Mouse (Mus musculus): ENCODE measurements around the gene Pld2. TPM values are rescaled to one million over a fixed set of nuclear protein-coding genes. Genes with fewer than 3 reads are reported as not detected.
"Not testable (repeated sequence)": the region's sequence is repeated elsewhere in the genome, so short reads cannot be mapped to it uniquely, and the experiment has no call there.

The Pld2 gene
- total RNA-seq (2015; ENCODE audit: low replicate concordance) (not detected in 2 replicates), total RNA-seq (2017; ENCODE audit: low replicate concordance) (0.23 and 0.64 TPM in 2 replicates)

DNA sequence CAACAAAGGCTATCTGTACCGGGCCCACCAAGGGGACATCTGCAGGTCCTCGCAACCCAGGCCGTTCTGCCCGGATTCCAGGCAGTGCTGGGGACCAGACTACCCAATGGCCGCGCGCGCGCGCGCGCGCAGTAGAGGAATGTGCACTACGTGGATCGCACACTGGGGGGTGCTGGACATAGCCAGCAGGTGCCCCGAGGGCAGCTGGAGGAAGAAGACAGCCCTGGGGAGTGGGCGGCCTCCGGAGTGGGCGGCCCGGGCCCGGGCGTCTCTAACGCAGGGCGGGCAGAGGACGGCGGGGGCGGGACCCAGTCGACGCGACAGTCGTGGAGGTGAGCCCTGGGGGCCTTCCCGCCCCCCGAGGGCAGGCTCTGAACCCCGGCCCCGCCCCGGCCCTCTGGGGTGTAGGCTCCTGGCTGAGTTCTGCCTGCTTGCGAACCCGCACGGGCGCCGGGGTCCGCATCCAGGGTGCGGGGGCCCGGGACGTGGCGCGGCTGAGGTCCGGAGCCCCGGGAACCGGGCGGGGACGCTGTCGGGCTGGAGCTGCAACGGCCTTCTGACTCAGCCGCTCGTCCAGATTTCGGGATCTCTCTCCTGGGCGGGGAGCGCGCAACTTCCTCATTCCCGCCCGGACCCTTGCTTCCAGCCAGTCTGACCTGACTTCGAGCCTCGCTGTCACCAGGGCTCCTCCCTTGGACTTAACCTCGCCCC lies at the start of gene Pld2:
TSS of gene Pld2 (plus strand) at position 188 of the 711 bp plus-strand sequence.
- peak; percentile 48; the same call in 1 of the 2 replicates for ATAC-seq (replicated peaks; ENCODE audit: low FRiP score, poor library complexity, severe bottlenecking)

DNA sequence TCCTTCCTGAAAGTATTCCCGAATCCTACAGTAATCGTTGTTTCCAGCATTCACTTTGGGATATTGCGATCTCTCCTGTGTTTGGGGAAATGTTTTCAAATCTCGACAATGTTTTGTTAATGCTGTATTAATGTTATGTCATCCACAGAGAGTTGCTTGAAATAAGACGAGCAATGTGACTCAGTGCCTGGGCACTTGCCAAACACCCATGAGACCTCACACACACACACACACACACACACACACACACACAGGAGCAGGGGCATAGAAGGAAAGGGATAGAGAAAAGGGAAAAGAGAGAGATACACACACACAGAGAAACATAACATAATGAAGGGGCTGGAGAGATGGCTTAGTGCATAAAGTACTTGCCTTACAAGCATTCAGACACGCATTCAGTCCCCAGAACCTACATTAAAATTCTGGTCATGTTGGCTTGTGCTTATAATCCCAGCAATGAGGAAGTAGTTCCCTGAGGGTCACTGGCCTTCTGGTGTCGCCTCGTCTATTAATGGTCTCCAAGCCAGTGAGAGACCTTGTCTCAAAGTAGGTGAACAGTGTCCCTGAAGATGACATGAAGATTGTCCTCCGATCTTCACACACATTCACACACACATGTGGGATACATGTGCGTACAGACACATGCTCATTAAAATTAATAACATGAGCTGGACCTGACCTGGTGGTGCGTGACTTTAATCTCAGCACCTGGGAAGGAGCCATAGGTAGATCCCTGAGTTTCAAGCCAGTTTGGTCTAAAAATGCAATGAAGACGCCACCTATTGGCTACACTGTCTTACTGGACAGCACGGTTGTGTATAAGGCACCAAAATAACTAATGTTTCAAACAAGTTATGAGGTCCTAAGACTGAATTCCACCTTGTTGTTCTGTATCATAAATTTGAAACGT lies 40.0 kb upstream of the Pld2 start:
- no peak for ATAC-seq (replicated peaks; ENCODE audit: low FRiP score, poor library complexity, severe bottlenecking)

DNA sequence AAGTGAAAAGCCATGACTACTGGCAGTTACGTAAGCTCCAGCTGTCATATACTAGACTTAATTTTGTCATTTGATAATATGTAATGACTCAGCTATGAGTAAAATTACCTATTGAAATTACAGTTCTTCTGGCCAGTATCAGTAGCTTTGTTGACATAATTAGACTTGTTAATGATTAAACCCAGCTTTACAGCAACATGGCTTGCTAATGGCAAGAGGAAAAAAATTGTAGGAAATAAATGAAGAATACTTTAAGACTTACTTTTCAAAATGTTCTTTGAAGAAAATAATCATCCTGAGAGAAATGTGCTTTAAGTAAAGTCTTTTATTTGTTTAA lies 39.4 kb upstream of the Pld2 start:
- no peak for ATAC-seq (replicated peaks; ENCODE audit: low FRiP score, poor library complexity, severe bottlenecking)

DNA sequence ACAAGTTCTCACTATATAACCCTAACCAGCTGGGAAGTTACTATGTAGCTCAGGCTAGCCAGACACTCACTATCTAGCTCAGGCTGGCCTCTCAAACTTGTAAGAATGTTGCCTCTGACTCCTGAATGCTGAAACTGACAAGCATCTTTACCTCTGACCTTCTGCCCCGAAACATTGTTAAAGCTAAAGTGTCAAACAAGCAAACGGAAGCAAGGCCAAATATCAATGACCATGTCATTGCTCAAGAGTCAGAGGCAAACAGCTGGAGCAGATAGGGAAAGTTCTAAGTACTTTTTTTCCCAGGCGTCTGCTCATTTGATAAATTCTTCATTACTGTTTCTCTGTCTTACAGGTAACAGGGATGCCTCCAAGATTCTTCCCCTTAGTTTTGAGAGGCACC lies 37.8 kb upstream of the Pld2 start:
- no peak for ATAC-seq (replicated peaks; ENCODE audit: low FRiP score, poor library complexity, severe bottlenecking)

DNA sequence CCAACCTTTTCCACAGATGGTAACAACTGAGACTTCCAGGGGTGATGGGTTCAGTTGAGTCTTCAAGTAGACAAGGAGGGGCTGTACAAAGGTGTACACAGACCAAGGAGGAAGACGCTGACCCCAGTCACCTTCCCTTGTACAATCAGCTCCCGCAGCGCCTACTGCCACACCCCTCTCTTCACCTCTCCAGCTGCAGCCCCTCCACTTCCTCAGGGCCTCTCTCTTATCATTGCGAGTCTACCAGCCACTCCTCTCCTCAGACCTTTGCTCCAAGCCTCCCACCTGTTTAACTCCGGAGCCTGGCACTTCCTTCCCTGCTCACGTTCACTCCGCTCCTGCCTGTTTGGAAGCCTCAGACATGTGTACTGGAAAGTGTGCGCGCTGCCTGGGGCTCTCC lies 34.9 kb upstream of the Pld2 start, which contains the start of gene Tm4sf5:
TSS of gene Tm4sf5 (plus strand) at position 275 of the 400 bp plus-strand sequence.
- no peak for ATAC-seq (replicated peaks; ENCODE audit: low FRiP score, poor library complexity, severe bottlenecking)

DNA sequence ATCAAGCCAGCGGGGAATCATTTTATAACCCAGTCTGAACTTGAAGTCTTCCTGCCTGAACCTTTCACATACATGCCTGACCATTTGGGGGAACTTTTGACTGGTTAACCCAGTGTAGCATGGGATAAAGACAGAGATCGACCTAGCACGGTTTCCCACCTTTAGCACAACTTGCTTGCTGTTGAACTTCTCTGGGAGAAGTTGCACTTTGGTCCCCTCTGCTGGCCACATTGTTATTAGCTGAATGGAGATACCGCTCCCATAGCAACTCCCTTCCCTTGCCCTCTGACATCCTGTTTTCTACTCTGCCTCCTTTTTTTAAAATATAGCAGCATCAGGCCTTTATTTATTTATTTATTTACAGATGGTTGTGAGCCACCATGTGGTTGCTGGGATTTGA lies 33.5 kb upstream of the Pld2 start:
- ATAC-seq (replicated peaks; ENCODE audit: low FRiP score, poor library complexity, severe bottlenecking): no peak

DNA sequence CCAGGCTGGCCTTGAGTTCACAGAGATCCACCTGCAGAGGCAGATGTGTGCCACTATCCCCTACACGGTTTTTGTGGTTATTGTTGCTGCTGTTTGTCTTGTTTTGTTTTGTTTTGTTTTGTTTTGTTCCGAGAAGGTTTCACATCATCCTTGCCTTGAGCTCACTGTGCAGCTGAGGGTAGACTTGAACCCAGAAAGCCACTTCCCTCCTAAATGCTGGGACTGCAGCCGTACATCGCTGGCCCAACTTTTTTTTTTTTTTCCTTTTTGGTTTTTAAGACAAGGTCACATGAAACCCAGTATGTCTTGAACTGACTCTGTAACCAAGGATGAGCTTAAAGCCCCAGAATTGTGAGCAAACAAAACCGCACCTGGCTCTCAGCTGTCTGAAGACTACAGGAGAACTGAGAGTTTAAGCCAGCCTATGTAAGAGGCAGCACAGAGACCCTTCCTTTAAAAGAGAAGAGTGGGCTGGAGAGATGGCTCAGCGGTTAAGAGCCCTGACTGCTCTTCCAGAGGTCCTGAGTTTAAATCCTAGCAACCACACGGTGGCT lies 32.8 kb upstream of the Pld2 start:
- no peak for ATAC-seq (replicated peaks; ENCODE audit: low FRiP score, poor library complexity, severe bottlenecking)

DNA sequence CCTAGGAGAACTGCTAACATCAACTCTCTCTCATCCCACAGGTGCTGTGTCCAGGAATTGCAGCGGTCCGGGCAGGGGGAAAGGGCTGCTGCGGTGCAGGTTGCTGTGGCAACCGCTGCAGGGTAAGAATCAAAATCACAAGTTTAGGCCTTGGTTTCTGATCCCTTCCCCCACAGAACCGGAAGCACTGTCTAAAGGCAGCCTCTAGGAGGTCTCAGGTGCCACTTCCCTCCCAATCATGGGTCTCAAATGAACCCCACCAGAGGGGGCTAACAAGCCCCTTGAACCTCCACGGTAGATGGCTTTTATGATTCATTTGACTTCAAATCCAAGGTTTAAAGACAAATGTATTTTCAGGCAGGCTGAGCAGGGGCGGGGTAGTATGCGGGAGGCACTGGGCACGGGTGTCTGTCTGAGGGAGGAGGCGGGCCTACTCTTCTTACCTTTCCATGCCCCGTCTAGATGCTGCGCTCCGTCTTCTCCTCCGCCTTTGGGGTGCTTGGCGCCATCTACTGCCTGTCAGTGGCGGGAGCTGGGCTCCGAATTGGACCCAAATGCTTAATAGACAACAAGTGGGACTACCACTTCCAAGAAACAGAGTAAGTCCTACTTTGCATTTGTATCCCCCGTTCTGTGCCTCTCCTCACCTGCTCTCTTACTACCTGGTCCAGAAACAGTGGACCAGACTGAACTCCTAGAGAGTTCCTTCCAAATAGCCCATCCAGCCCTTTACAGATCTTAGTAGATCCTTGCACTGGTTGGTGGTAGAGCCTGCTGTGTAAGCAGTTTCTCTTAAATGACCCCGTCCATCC lies 29.9 kb upstream of the Pld2 start:
- ATAC-seq (replicated peaks; ENCODE audit: low FRiP score, poor library complexity, severe bottlenecking): no peak

DNA sequence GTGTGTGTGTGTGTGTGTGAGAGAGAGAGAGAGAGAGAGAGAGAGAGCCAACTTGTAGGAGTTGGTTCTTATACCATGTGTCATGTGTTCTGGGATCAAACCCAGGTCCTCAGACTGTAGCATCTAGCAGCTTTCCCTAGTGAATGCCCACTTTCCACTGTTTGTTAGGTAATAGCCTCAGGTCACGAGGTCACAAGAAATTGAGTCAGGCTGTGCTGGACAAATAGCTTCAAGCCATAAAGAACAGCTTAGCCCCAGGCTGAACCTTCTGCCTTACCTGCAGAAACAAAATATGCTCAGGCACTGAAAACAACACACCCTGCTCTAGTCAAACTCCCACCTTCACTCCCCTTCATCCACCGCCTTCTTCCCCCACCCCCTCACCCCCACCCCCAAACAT lies 28.6 kb upstream of the Pld2 start:
- ATAC-seq (replicated peaks; ENCODE audit: low FRiP score, poor library complexity, severe bottlenecking): no peak

DNA sequence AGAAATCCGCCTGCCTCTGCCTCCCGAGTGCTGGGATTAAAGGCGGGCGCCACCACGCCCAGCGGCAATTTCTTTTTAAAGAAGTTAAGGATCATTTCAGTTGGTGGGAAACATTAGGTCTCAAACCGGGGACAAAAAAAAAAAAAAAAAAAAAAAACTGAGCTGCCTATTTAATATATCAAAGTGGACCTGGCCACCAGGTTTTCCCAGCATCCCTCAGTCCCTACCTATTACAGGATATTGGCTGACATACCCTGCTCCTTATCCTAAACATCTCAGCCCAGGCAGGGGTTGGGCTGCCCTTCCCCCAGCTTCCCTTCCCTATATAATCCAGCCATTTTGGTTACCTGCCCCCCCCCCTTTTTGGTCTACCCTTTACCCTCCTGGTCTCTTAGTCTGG lies 28.0 kb upstream of the Pld2 start:
- no peak for ATAC-seq (replicated peaks; ENCODE audit: low FRiP score, poor library complexity, severe bottlenecking)

DNA sequence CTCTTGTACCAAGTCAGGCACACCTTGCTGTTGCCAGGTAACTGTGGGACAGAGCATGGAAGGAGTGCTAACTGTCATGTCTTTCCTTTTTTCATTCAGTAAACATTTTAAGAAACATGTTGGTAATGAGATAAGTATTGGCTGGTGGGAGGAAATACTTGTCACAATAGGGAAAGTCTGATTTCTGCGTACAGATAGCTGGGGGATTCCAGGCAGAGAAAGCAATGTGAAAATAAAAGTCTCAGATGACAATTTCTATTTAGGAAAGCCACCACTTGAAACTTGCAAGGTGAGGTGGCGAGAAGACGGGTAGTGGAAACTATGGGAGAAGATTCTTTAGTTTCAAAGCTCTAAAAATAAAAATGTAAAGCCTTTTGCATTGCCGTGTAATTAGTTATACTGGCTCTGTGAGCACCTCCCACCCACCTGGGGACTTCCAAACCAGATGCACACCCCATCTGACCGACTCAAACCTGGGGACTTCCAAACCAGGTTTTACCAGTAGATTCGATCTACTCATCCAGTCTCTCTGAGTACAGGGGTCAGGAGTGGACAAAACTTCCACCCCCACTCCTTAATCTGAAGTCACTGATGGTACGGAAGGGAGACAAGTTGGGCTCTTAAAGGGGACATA lies 27.0 kb upstream of the Pld2 start:
- ATAC-seq (replicated peaks; ENCODE audit: low FRiP score, poor library complexity, severe bottlenecking): no peak

DNA sequence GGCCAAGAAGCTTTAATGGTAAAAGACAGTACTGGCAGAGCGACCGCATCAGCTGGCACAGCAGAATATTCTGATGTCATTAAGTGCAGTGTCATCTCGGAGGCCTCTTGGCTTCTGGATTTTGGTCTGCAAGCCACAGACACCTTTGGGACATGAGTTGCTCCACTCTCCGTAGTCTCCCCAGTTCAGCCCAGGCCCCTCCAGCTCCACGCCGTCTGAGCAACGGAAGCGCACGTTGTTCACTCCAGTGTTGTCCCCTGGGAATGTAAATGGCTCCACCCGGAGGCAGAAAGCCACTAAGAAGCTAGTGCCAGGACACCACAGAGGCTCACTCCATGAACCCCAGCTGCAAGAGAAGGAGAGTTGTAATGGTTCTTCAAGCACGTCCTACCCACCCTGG lies 26.3 kb upstream of the Pld2 start:
- no peak for ATAC-seq (replicated peaks; ENCODE audit: low FRiP score, poor library complexity, severe bottlenecking)

DNA sequence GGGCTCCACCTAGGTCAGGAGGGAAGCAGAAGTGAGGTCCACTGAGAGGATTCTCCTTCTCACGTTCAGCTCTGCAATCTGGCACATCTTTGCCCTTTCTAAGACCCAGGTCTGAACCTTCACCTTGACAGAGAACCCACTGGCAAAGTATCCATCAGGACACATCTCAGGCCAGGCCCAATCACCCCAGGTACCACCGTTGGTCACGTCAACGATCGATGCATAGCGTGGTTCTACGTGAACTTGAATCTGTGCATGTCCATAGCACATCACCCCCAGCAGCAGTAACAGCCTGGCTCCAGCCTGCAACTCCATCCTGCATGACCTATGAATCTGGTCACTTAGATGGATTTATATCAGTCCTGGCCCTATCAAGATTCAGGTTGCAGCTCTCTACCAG lies 25.6 kb upstream of the Pld2 start, which contains the start of gene Vmo1:
TSS of gene Vmo1 (minus strand) at position 329 of the 400 bp plus-strand sequence.
- ATAC-seq (replicated peaks; ENCODE audit: low FRiP score, poor library complexity, severe bottlenecking): no peak

DNA sequence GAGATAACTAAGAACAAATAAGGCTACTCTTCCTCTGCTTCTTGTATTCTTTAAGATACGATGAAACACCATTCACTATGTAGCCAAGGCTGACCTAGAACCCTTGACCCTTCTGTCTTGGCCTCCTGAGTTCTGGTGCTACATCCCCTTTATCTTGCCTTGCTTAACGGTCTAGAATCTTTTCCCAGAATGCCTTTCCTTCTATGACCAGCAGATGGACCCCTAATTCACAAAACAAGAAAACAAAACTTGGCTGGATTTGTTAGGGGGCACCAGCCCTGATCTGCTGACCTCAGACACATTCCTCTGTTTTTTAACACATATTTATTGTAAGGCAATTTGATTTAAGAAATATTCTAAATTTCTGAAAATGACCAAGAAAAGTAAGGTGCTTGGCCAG lies 23.5 kb upstream of the Pld2 start:
- no peak for ATAC-seq (replicated peaks; ENCODE audit: low FRiP score, poor library complexity, severe bottlenecking)

DNA sequence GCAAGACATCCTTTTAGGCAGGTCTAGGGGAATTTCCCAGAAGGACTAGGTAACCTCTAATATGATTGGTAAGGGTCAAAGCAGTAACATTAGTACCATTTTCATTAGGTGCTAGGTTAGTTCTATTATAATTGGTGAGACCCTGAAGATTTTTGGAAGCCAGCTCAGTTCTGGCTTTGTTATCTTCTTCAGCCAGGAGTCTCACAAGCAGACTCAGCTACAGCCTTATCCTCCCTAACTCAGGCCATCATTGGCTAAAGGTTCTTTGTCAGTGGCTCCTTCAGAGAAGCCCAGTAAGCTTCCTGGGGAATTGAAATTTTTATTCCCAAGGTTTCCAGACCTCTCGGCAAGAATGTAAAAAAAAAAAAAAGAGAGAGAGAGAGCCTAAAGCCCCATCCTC lies 21.4 kb upstream of the Pld2 start:
- ATAC-seq (replicated peaks; ENCODE audit: low FRiP score, poor library complexity, severe bottlenecking): no peak

DNA sequence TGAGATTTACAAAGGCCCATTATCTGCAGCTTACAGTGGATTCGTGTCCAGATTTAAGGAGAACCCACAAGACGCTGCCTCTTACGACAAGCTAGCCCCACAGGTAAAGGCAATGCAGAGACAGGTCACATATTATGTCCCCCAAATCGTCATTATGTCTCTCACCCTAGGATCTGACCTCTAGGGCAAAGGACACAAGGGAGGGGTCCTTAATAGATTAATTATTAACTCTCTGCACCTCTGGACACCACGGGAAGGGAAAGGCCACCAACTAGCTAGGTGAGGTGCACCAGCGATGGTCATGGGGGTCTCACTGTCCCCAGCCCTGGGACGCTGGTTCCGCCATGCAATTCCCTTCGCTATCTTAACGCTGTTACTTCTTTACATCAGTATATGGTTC lies 20.9 kb upstream of the Pld2 start, which contains the start of gene Gltpd2:
TSS of gene Gltpd2 (plus strand) at position 274 of the 400 bp plus-strand sequence.
- no peak for ATAC-seq (replicated peaks; ENCODE audit: low FRiP score, poor library complexity, severe bottlenecking)

DNA sequence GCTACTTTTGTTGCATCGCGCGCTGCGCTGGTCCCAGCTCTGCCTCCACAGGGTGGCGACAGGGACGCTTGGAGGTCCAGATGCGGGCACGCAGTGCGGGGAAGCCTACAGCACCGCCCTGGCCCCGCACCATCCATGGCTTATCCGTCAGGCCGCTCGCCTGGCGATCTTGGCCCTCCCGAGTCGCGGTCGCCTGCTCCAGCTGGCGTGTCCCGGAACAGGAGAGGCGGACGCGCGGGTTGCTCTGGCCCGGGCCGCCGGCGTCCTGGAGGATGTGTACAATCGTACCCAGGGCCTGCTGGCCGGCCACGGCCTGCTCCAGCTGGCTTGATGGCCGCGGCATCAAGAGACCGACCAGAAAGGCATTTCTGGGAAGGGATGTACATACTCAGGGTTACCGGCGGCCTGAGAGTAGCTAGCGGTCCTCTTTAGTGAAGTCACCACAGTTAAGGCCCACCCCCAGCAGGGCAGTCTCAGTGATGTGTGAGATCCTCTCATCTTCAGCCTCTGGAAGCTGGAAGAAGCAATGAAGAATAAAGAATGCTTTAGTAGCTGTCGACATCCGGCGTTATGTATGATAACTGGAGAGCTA lies 19.6 kb upstream of the Pld2 start:
- ATAC-seq (replicated peaks; ENCODE audit: low FRiP score, poor library complexity, severe bottlenecking): no peak

DNA sequence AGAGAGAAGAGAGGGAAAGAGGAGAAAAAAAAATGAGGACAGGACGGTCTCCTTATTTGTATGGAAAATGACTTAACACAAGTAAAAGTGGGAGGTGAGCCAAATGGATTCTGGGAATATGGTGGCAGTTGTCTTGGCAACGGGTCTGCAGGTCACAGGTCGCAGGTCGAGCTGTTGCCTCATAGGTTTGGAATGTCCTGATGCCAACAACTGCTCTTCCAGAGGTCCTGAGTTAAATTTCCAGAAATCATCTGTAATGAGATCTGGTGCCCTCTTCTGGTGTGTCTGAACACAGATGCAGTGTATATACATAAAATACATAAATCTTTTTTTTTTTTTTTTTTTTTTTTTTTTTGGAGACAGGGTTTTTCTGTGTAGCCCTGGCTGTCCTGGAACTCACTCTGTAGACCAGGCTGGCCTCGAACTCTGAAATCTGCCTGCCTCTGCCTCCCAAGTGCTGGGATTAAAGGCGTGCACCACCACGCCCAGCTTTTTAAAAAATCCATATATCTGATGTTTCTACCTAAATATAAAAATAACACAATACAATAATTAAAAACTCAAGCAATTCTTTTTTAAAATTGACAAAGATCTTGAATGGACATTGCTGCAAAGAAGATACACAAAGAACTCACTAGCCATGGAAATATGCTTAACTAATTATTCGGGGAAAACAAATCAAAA lies 16.4 kb upstream of the Pld2 start:
- ATAC-seq (replicated peaks; ENCODE audit: low FRiP score, poor library complexity, severe bottlenecking): not testable (repeated sequence)
